Mouse (Mus musculus) lung, adult 18-20 months (tissue): ENCODE data around the gene Eml1.
"Not testable (repeated sequence)": the region's sequence is repeated elsewhere in the genome, so short reads cannot be mapped to it uniquely, and the experiment has no call there.

Experiments used
- DNase-seq, 2 experiments: peaks; one replicate each; pipeline ENCODE4 v3.0.0; 2022; ENCODE audit warnings: mixed read lengths in 2 of 2

Gene Eml1

DNA sequence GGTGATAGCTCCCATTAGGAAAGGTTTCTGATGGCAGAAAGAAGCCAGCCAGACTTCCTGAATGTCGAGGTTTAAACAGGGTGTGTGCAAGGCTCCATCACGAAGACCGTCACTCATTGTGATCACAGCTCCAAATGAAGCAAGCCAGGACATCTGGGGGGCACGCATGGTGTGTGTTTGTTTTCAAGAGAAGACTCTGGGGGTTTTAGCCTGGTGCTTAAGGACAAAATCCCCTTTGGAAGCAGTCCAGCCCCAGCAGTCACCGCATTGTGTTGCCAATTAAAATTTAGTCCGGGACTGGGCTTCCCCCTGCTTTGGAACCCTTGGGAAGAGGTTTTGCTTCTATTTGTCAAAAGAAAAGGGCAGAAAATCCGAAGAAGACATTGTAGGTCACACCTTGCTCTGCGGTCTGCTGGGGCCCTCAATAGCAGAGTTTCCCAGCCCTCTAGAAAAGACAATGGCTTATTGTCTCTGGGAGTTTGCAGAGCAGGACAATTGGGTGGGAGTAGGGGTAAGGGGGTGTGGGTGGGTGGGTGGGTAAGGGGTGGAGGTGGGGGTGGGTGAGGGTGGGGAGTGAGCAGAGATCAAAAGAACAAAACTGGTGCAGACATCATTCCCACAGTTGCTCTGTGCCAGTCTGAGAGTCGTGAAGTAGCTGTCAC, 110.1 kb downstream of the Eml1 start:
- no peak for DNase-seq

DNA sequence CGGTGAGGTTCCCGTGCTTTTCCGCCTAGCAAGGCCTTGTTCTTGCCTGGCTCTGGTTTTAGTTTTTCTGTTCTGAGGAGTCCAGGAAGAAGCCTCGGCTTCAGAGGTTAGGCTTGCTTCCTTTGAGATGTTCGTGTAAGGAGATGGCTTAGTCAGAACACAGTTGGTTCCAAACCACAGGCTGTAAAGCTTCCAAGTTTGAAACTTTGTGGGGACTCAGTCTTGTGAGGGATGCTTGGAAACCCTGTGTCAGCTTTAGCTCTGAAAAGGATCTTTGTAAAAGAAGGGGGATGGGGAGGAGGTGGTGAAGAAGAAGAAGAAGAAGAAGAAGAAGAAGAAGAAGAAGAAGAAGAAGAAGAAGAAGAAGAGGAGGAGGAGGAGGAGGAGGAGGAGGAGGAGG, 118.3 kb downstream of the Eml1 start:
- DNase-seq: no peak

- no peak for DNase-seq
Measured at GRCm38 (mm10) chr12:108489741-108490140, 119.0 kb downstream of the Eml1 start.

DNA sequence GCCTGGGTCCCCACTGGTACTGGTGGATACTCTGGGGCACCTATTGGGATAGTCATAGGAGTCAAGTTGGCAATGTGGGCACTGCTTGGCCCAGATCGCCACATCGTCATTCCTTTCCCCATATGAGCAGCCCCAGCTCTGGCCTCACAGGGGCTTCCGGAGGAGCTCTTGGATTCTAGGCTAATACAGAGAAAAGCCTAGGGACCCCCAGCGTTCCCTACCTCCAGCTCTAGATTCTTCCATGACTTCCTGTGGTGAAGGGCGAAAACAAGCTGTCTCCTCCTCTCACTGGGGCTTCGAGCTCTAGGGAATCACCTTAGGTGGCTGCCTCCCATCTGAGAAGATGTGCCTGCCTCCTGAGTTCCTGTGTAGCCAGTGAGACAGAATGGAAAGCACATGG, 119.6 kb downstream of the Eml1 start:
- DNase-seq: no peak

DNA sequence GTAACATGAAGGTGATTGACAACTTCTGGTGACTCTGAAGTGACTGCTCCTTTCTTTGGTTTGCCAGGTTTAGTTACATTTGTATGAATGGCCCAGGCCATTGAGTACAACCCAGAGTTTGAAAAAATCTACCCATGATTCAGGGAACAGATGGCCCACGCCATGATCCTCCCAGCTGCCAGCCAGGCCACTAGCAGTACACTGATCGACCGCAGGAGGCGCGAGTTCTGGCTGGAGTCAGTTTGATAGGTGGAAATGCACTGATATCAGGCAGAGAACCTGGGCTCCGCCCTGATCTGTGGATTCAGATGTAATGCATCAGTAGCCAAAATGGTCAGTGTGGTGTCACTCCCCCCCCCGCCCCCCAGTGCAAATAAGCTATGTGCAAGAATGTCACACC, 120.2 kb downstream of the Eml1 start:
- DNase-seq: no peak

DNA sequence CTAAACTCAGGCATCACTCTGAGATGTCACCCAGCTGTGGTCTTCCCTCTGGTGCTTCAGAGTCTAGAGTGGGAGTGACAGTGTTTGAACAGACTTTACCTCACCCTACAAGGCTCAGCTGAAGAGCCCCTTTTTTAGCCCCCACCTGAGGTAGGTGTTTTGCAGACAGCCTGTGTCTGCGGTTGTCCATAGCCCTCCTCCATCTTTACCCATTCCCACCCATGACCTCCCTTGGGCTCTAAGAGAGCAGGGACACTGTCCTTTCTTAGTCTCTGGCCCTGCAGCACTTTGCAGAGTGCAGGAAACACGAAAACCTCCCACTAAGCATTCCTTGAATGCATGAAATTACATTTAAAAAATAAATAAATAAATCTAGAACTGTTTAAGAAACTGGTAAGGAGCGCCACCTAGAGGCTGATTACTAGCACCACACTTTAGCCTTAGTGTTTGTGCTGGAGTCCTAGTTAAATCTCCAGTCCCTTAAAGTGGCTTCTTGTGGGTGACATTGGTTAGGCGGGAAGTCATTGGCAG, 123.3 kb downstream of the Eml1 start:
- peak; percentile 28 to 54 for DNase-seq

DNA sequence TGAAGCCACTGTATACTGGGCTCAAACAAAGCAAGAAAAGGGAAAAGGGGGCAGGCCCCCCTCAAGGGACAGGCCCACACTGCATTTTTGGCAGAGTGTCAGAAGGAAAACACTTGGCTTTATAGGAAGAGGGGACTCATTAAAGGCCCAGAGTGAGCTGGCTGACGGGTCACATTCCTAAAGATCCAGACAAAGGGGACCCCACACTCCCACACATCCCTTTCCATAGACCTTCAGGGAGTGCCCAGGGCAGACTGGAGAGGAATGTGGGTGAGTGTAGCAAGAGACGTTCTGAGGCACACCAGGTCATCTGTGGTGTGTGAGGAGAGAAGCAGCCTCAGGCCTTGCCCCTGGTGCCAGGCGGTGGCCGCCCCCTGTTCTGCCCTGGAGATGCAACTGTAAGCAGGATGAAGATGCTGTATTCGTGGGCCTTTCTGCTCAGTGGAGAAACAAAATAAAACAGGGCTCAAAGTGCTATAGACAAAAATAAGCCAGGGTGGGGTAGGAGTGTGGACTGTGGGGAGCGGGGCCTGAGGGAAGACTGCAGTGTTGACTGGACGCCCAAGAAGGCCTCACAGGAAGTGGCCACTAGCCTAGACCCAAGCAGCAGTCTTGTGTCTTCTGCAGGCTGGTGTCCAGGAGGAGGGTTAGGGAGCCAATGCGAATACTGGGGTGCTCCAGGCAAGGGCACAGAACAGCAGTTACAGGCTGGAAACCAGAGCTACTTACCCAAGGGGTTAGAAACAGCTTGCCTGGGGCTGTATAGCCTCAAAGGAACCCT, 124.9 kb downstream of the Eml1 start:
- no peak for DNase-seq

- no peak for DNase-seq
Measured at GRCm38 (mm10) chr12:108503064-108503463, 132.3 kb downstream of the Eml1 start.

DNA sequence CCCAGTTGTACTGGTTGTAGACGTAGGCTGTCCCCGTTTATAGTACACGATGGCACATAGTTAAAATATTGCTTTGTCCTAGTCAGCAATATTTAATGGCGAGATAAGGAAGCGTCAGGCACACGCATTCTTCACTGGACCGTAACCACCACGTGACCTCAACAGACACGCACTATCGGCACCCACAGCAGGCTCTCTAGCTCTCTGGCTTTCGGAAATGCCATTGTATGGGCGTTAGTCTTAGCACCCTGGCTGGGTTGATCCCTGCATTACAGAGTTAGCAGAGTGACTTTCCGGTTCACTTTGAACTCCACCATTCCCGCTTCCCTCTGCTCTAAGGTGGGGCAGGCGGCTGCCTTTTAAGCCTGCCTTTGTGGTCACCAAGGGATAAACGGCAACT, 132.8 kb downstream of the Eml1 start:
- peak in 1 of 2 experiments; percentile 21 for DNase-seq

- DNase-seq: no peak
Measured at GRCm38 (mm10) chr12:108505846-108506245, 135.1 kb downstream of the Eml1 start.

DNA sequence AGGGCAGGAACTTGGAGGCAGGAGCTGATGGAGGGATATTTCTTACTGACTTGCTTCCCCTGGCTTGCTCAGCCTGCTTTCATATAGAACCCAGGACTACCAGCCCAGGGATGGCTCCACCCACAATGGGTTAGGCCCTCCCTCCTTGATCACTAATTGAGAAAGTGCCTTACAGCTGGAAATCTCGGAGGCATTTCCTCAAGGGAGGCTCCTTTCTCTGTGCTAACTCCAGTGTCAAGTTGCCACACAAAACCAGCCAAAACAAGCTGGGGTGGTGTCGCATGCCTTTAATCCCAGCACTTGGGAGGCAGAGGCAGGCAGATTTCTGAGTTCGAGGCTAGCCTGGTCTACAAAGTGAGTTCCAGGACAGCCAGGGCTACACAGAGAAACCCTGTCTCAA, 136.3 kb downstream of the Eml1 start:
- DNase-seq: not testable (repeated sequence)

GRCm38 (mm10) chr12:108510571-108510970, 139.8 kb downstream of the Eml1 start:
- no peak for DNase-seq

- no peak for DNase-seq
Measured at GRCm38 (mm10) chr12:108511009-108511408, 140.3 kb downstream of the Eml1 start.

GRCm38 (mm10) chr12:108515464-108515863, 144.7 kb downstream of the Eml1 start:
- no peak for DNase-seq

- DNase-seq: no peak
Measured at GRCm38 (mm10) chr12:108519374-108519773, 148.6 kb downstream of the Eml1 start.

DNA sequence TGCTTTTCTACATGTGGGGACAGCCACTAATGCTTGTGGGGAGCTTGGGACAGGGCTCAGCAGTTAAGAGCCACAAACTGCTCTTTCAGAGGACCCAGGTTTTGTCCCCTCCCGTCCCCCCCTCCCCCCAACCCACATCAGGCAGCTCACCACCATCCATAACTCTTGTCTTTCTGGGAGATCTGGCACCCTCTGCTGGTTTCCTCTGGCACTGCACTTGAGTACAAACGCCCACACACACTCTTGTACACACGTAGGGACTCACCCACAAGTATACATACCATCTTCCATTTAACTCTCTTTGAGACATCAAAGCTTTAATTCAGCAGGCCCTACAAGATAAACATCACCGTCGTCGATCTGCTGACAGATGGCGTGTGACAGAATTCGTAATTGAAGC, 158.5 kb downstream of the Eml1 start:
- no peak for DNase-seq

- DNase-seq: no peak
Measured at GRCm38 (mm10) chr12:108534484-108534883, 163.7 kb downstream of the Eml1 start.

- no peak for DNase-seq
Measured at GRCm38 (mm10) chr12:108536461-108536860, 165.7 kb downstream of the Eml1 start.

- DNase-seq: peak in 1 of 2 experiments; percentile 35
Measured at GRCm38 (mm10) chr12:108541088-108541487, 170.3 kb downstream of the Eml1 start.

GRCm38 (mm10) chr12:108546508-108547153, 175.9 kb downstream of the Eml1 start:
- no peak for DNase-seq

GRCm38 (mm10) chr12:108547251-108547875, 176.6 kb downstream of the Eml1 start:
- no peak for DNase-seq

DNA sequence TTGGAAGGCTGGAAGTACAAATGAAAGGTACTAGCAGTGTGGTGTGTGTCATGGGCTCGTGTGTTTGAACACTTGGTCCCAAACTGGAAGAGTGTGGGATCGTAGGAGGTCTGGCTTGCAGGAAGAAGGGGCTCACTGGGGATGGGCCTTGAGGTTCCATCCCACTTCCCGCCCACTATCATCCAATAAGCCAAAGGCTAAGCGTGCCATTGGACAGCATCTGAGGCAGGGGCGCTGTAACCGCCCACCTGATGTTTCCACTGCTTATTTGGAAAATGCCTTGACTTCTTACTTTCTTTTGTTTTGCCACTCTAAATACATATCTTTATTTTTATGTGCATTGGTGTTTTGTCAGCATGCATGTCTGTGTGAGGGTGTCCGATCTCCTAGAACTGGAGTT, 181.0 kb downstream of the Eml1 start:
- no peak for DNase-seq

DNA sequence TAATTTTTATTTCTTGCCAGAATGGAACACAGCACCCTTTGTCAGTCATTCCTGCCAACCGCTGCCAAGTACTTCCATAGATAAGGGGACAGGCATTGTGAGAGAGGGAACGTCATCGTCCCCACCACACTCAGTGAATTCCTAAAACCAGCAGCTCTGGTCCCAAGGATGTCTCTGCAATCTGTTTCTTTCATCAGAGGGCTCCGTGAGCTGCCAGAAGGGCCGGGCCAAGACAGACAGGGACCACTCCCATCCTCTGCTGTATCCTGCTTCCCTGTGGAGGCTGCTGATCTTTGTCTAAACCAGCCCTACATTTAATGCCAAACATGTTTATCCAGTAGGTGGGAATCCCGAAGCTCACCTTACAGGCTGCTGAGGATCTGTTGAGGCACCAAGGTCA, 182.3 kb downstream of the Eml1 start:
- DNase-seq: peak in 1 of 2 experiments; percentile 18
